Mouse (Mus musculus): ENCODE data around the gene Spatc1l. TPM values are rescaled to one million over a fixed set of nuclear protein-coding genes. Genes with fewer than 3 reads are reported as not detected.

The Spatc1l gene
- total RNA-seq (2021), result not detected
- long read RNA-seq, experiment 1, result 0 reads
- long read RNA-seq, experiment 2, result 0 reads

GRCm38 (mm10) chr10:76561972-76562371 lies at the start of gene Spatc1l:
Gene Spatc1l, plus strand, starts transcription at chr10:76562272.
- no peak for DNase-seq (ENCODE audit: extremely low spot score in 1 of 2, low spot score in 2 of 2)
- no peak within 1 kb of the TSS for H3K27ac ChIP-seq
- no peak within 1 kb of the TSS for H3K4me3 ChIP-seq
- intact Hi-C loops (cut with DNase I), result no loop called here
- TF ChIP-seq CTCF (IDR thresholded peaks at IDR 0.05), result no peak

- intact Hi-C loops (cut with DNase I), result no loop called here
- Histone ChIP-seq H3K4me3 (no peak overlapping the region), H3K27ac (no peak overlapping the region)
- peak; percentile 57 for TF ChIP-seq CTCF (IDR thresholded peaks at IDR 0.05)
- peak; percentile 25 to 37 for DNase-seq (ENCODE audit: extremely low spot score in 1 of 2, low spot score in 2 of 2)
Measured at GRCm38 (mm10) chr10:76512965-76513583, 49.0 kb upstream of the Spatc1l start.

- Histone ChIP-seq H3K4me3 (peak overlapping the region; percentile 72), H3K27ac (0 out of 2 replicates have a peak overlapping the region, but pooled peaks have one; percentile 37)
- peak in 1 of 2 experiments; percentile 21 for DNase-seq (ENCODE audit: extremely low spot score in 1 of 2, low spot score in 2 of 2)
- TF ChIP-seq CTCF (IDR thresholded peaks at IDR 0.05), result no peak
- intact Hi-C loops (cut with DNase I), result loop anchor here (2.0 kb wide), 1 partner anchor 20 kb away; no protein-coding TSS in a partner anchor
Measured at GRCm38 (mm10) chr10:76530922-76531321, 31.1 kb upstream of the Spatc1l start.

- DNase-seq (ENCODE audit: extremely low spot score in 1 of 2, low spot score in 2 of 2), result peak; percentile 97 to 98
- intact Hi-C loops (cut with DNase I), result loop anchor here (2.0 kb wide), 1 partner anchor 21 kb away; no protein-coding TSS in a partner anchor
- Histone ChIP-seq H3K4me3 (peak within 1 kb of the TSS; percentile 72), H3K27ac (peak within 1 kb of the TSS; percentile 51)
- peak; percentile 36 for TF ChIP-seq CTCF (IDR thresholded peaks at IDR 0.05)
Measured at GRCm38 (mm10) chr10:76531375-76531774, 30.7 kb upstream of the Spatc1l start, which contains the start of gene Lss. Gene Lss, plus strand, starts transcription at chr10:76531588.

- no peak for TF ChIP-seq CTCF (IDR thresholded peaks at IDR 0.05)
- DNase-seq (ENCODE audit: extremely low spot score in 1 of 2, low spot score in 2 of 2), result no peak
- Histone ChIP-seq H3K4me3 (peak overlapping the region; percentile 72), H3K27ac (peak overlapping the region; percentile 51)
- intact Hi-C loops (cut with DNase I), result loop anchor here (2.0 kb wide), 1 partner anchor 21 kb away; no protein-coding TSS in a partner anchor
Measured at GRCm38 (mm10) chr10:76531828-76532227, 30.2 kb upstream of the Spatc1l start.

- intact Hi-C loops (cut with DNase I), result no loop called here
- no peak for DNase-seq (ENCODE audit: extremely low spot score in 1 of 2, low spot score in 2 of 2)
Measured at GRCm38 (mm10) chr10:76535526-76535925, 26.5 kb upstream of the Spatc1l start.

GRCm38 (mm10) chr10:76537619-76538018 lies 24.5 kb upstream of the Spatc1l start:
- TF ChIP-seq CTCF (IDR thresholded peaks at IDR 0.05), result no peak
- intact Hi-C loops (cut with DNase I), result no loop called here
- no peak for DNase-seq (ENCODE audit: extremely low spot score in 1 of 2, low spot score in 2 of 2)
- no peak overlapping the region for H3K27ac ChIP-seq
- no peak overlapping the region for H3K4me3 ChIP-seq

More at GRCm38 (mm10) chr10:76535526-76535925, 26.5 kb upstream of the Spatc1l start:
- Histone ChIP-seq H3K4me3 (no peak overlapping the region), H3K27ac (no peak overlapping the region)
- no peak for TF ChIP-seq CTCF (IDR thresholded peaks at IDR 0.05)

- no peak for TF ChIP-seq CTCF (IDR thresholded peaks at IDR 0.05)
- intact Hi-C loops (cut with DNase I), result no loop called here
- Histone ChIP-seq H3K27ac (no peak overlapping the region), H3K4me3 (no peak overlapping the region)
- DNase-seq (ENCODE audit: extremely low spot score in 1 of 2, low spot score in 2 of 2), result no peak
Measured at GRCm38 (mm10) chr10:76541336-76542085, 20.6 kb upstream of the Spatc1l start.

GRCm38 (mm10) chr10:76542636-76543375 lies 19.3 kb upstream of the Spatc1l start:
- Histone ChIP-seq H3K4me3 (no peak overlapping the region), H3K27ac (no peak overlapping the region)
- intact Hi-C loops (cut with DNase I), result no loop called here
- DNase-seq (ENCODE audit: extremely low spot score in 1 of 2, low spot score in 2 of 2), result no peak
- no peak for TF ChIP-seq CTCF (IDR thresholded peaks at IDR 0.05)

- no peak for TF ChIP-seq CTCF (IDR thresholded peaks at IDR 0.05)
- H3K27ac ChIP-seq, result no peak overlapping the region
- DNase-seq (ENCODE audit: extremely low spot score in 1 of 2, low spot score in 2 of 2), result no peak
- intact Hi-C loops (cut with DNase I), result no loop called here
- no peak overlapping the region for H3K4me3 ChIP-seq
Measured at GRCm38 (mm10) chr10:76546566-76546965, 15.5 kb upstream of the Spatc1l start.

GRCm38 (mm10) chr10:76548218-76548617 lies 13.9 kb upstream of the Spatc1l start:
- Histone ChIP-seq H3K4me3 (no peak overlapping the region), H3K27ac (no peak overlapping the region)
- DNase-seq (ENCODE audit: extremely low spot score in 1 of 2, low spot score in 2 of 2), result no peak
- intact Hi-C loops (cut with DNase I), result no loop called here
- TF ChIP-seq CTCF (IDR thresholded peaks at IDR 0.05), result no peak
